ENCODE assay signal across 8 mouse cellular contexts in the genomic region with DNA sequence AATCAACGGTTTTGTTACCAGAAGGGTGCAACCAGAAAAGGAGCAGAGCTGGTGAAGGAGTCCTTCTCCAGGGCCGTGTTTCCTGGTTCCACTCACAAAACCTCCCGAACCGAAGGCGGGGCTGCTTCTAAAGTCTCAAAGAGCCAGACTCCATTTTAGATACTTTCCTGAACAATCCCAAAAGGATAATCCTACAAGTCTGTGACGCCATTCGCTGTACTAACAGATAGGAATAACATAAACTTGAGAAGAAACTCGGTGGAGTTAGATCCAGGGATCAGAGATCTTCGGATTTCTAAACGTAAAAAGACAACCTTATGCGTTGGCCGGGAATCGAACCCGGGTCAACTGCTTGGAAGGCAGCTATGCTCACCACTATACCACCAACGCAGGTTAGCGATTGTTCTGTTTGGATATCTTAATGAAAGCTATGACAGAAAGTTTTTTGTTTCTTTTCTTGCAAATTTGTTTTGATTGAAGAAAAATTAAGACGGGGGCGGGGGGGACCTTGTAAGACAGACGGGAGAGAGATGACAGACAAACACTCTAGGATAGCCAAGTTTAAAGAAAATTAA. TPM values are rescaled to one million over a fixed set of nuclear protein-coding genes. Genes with fewer than 3 reads are reported as not detected.
A peak's percentile ranks its signal among the peaks of the same experiment; 100 is the strongest.
DNase-seq lines count a peak whose midpoint lies in the region; ATAC-seq and TF ChIP-seq lines count a peak whose summit lies in the region.

No protein-coding gene starts in this region.

- no peaks in the 10 kb centered on the region for H3K79me2 ChIP-seq in heart, adult 2 months (replicated peaks; ENCODE audit: control insufficient read depth, insufficient read depth, low read length)

- no peak for TF ChIP-seq CTCF in heart, adult 2 months (IDR thresholded peaks at IDR 0.05)

- peak overlapping the region; percentile 70 for H3K4me3 ChIP-seq in embryonic facial prominence, embryonic 13.5 days
- H3K4me3 ChIP-seq in heart, adult 2 months: peak overlapping the region; percentile 64
- peak overlapping the region; percentile 71 for H3K4me3 ChIP-seq in limb, embryonic 13.5 days
- peak overlapping the region; percentile 69 for H3K4me3 ChIP-seq in midbrain, embryonic 15.5 days

- ATAC-seq in embryonic facial prominence, embryonic 13.5 days (ENCODE audit: insufficient number of reproducible peaks, insufficient read depth, low FRiP score, low TSS enrichment, low read depth): peak; percentile 77; the same call in 1 of the 2 replicates
- peak; percentile 66 for ATAC-seq in limb, embryonic 13.5 days (ENCODE audit: low FRiP score, low read depth)
- ATAC-seq in midbrain, embryonic 15.5 days (replicated peaks): peak; percentile 87

- under 1% methylated on average over 19 of the region's 19 CpGs for WGBS in embryonic facial prominence, embryonic 13.5 days
- WGBS in heart, adult 2 months: under 1% methylated on average over 19 of the region's 19 CpGs
- WGBS in limb, embryonic 13.5 days: under 1% methylated on average over 19 of the region's 19 CpGs
- WGBS in midbrain, embryonic 15.5 days: under 1% methylated on average over 19 of the region's 19 CpGs

- TF ChIP-seq EP300 in heart, adult 2 months (IDR thresholded peaks at IDR 0.05; ENCODE audit: insufficient read depth, low read depth, low read length): peak; percentile 78; the same call in 1 of the 2 replicates

- H3K9me3 ChIP-seq in embryonic facial prominence, embryonic 13.5 days: no peaks in the 10 kb centered on the region
- no peaks in the 10 kb centered on the region for H3K9me3 ChIP-seq in limb, embryonic 13.5 days
- no peaks in the 10 kb centered on the region for H3K9me3 ChIP-seq in midbrain, embryonic 15.5 days

- peak; percentile 94 for DNase-seq in 3T3-L1 (ENCODE audit: low read depth, low spot score)
- peak; percentile 59 to 70 for DNase-seq in adrenal gland, postnatal 4 days (ENCODE audit: low spot score in 2 of 2)
- DNase-seq in heart, adult 2 months: peak; percentile 87 to 90
- DNase-seq in kidney, adult 8-10 months: peak; percentile 85 to 91
- DNase-seq in spleen, adult 18-20 months: peak; percentile 72 to 79

- intact Hi-C loops in heart, adult 2 months (cut with DNase I): loop anchor here (5.0 kb wide), 2 partner anchors 92 to 218 kb away; a partner anchor contains a TSS

- H3K4me1 ChIP-seq in embryonic facial prominence, embryonic 13.5 days: peaks cover 12% of the 10 kb centered on the region; the same call in 1 of the 2 replicates
- H3K4me1 ChIP-seq in heart, adult 2 months (ENCODE audit: control insufficient read depth, insufficient read depth, low read length): no peaks in the 10 kb centered on the region; the same call in 1 of the 2 replicates
- peaks cover 8% of the 10 kb centered on the region; the same call in 1 of the 2 replicates for H3K4me1 ChIP-seq in limb, embryonic 13.5 days
- H3K4me1 ChIP-seq in midbrain, embryonic 15.5 days: peaks cover 19% of the 10 kb centered on the region

- H3K27ac ChIP-seq in embryonic facial prominence, embryonic 13.5 days: peak overlapping the region; percentile 92
- peak overlapping the region; percentile 84 for H3K27ac ChIP-seq in heart, adult 2 months
- peak overlapping the region; percentile 84 for H3K27ac ChIP-seq in limb, embryonic 13.5 days
- peak overlapping the region; percentile 82 for H3K27ac ChIP-seq in midbrain, embryonic 15.5 days

- TF ChIP-seq POLR2A in heart, adult 2 months (IDR thresholded peaks at IDR 0.05; ENCODE audit: insufficient read depth, low read depth, low read length): no peak

- H3K9ac ChIP-seq in embryonic facial prominence, embryonic 13.5 days: peak overlapping the region; percentile 79
- H3K9ac ChIP-seq in heart, adult 2 months (ENCODE audit: low read depth, low read length): peak overlapping the region; percentile 93
- H3K9ac ChIP-seq in limb, embryonic 13.5 days: peak overlapping the region; percentile 76
- peak overlapping the region; percentile 59 for H3K9ac ChIP-seq in midbrain, embryonic 15.5 days

- peak overlapping the region; percentile 85 for H3K4me2 ChIP-seq in embryonic facial prominence, embryonic 13.5 days
- peak overlapping the region; percentile 65 for H3K4me2 ChIP-seq in limb, embryonic 13.5 days (replicated peaks)
- H3K4me2 ChIP-seq in midbrain, embryonic 15.5 days: peak overlapping the region; percentile 98

- H3K27me3 ChIP-seq in embryonic facial prominence, embryonic 13.5 days: no peaks in the 10 kb centered on the region
- H3K27me3 ChIP-seq in heart, adult 2 months (ENCODE audit: control insufficient read depth, insufficient read depth, low read length): no peaks in the 10 kb centered on the region
- H3K27me3 ChIP-seq in limb, embryonic 13.5 days: no peaks in the 10 kb centered on the region
- no peaks in the 10 kb centered on the region for H3K27me3 ChIP-seq in midbrain, embryonic 15.5 days (replicated peaks)

- H3K36me3 ChIP-seq in embryonic facial prominence, embryonic 13.5 days: no peaks in the 10 kb centered on the region
- H3K36me3 ChIP-seq in heart, adult 2 months (ENCODE audit: control insufficient read depth, insufficient read depth, low read length): no peaks in the 10 kb centered on the region
- H3K36me3 ChIP-seq in limb, embryonic 13.5 days: no peaks in the 10 kb centered on the region
- no peaks in the 10 kb centered on the region for H3K36me3 ChIP-seq in midbrain, embryonic 15.5 days (replicated peaks)

RNA-seq across cellular contexts. Expression of a gene that starts 24.2 kb away (rescaled TPM):
- total RNA-seq in adrenal gland, postnatal 4 days (2021): 10 to 100 TPM in 1 of 2 experiments, 1 to 10 TPM in 1; 3.9 to 11.2 TPM
- 1.5 and 1.9 TPM in 2 replicates for polyA plus RNA-seq in embryonic facial prominence, embryonic 13.5 days (2015; fragmentation: Nextera tagmentation; extraction: Ambion mirVana)
- total RNA-seq in heart, adult 2 months (2021): 100 to 1,000 TPM; 289 to 295 TPM
- 199 and 261 TPM in 2 replicates for polyA plus RNA-seq in heart, adult 2 months (2012; rRNA removed)
- polyA plus RNA-seq in limb, embryonic 13.5 days (2015; fragmentation: Nextera tagmentation; extraction: Ambion mirVana): 10.3 and 10.6 TPM in 2 replicates
- polyA plus RNA-seq in midbrain, embryonic 15.5 days (2015; fragmentation: Nextera tagmentation; extraction: Ambion mirVana): 1.2 and 1.4 TPM in 2 replicates

RNA-seq across cellular contexts. Expression of a gene that starts 48.7 kb away (rescaled TPM):
- not detected for total RNA-seq in adrenal gland, postnatal 4 days (2021)
- 0.20 TPM in 1 of 2 replicates, not detected in the other for polyA plus RNA-seq in embryonic facial prominence, embryonic 13.5 days (2015; fragmentation: Nextera tagmentation; extraction: Ambion mirVana)
- not detected for total RNA-seq in heart, adult 2 months (2021)
- polyA plus RNA-seq in heart, adult 2 months (2012; rRNA removed): 0.15 TPM in 1 of 2 replicates, not detected in the other
- not detected in 2 replicates for polyA plus RNA-seq in limb, embryonic 13.5 days (2015; fragmentation: Nextera tagmentation; extraction: Ambion mirVana)
- polyA plus RNA-seq in midbrain, embryonic 15.5 days (2015; fragmentation: Nextera tagmentation; extraction: Ambion mirVana): not detected in 2 replicates

RNA-seq across cellular contexts. Expression of a gene that starts 57.0 kb away (rescaled TPM):
- 100 to 1,000 TPM; 980 to 992 TPM for total RNA-seq in adrenal gland, postnatal 4 days (2021)
- polyA plus RNA-seq in embryonic facial prominence, embryonic 13.5 days (2015; fragmentation: Nextera tagmentation; extraction: Ambion mirVana): 113 and 137 TPM in 2 replicates
- total RNA-seq in heart, adult 2 months (2021): 100 to 1,000 TPM; 276 to 338 TPM
- polyA plus RNA-seq in heart, adult 2 months (2012; rRNA removed): 515 and 744 TPM in 2 replicates
- 103 and 105 TPM in 2 replicates for polyA plus RNA-seq in limb, embryonic 13.5 days (2015; fragmentation: Nextera tagmentation; extraction: Ambion mirVana)
- polyA plus RNA-seq in midbrain, embryonic 15.5 days (2015; fragmentation: Nextera tagmentation; extraction: Ambion mirVana): 52.0 TPM in 2 replicates

Comparison
In these comparisons a context has a peak if more than half of its experiments do, and no peak if none do; other contexts are left out.
1. Peak in every context shown above with its lines: DNase-seq, ATAC-seq, H3K4me3 ChIP-seq and H3K27ac ChIP-seq.
2. RNA of a gene that starts 24.2 kb away (polyA plus RNA-seq): 199 to 261 TPM in heart, adult 2 months; 10.3 to 10.6 TPM in limb, embryonic 13.5 days, 1.5 to 1.9 TPM in embryonic facial prominence, embryonic 13.5 days and 1.2 to 1.4 TPM in midbrain, embryonic 15.5 days; every median in the first group is over 10 times any median in the second.